Mouse (Mus musculus) CH12.LX (cell line): ENCODE measurements around the gene Olfr1364. TPM values are rescaled to one million over a fixed set of nuclear protein-coding genes. Genes with fewer than 3 reads are reported as not detected.

ENCODE experiments used
- DNase-seq: peaks from one replicate; pipeline ENCODE4 v3.0.0-alpha.2; 2013; ENCODE audit errors: extremely low read depth
- H3K27ac ChIP-seq: 2 replicates; pipeline ENCODE4 v1.5.1; 2012; ENCODE audit warnings: low read depth, mild to moderate bottlenecking, control low read depth, moderate library complexity; ENCODE audit not compliant: insufficient read depth
- H3K27me3 ChIP-seq: replicated peaks from 2 replicates; pipeline ENCODE3; 2012; ENCODE audit warnings: inconsistent platforms
- H3K36me3 ChIP-seq, 2 experiments: replicated peaks in 1 of 2; 2 replicates each; pipeline versions ENCODE3 to v1.6.1; 2012; ENCODE audit warnings: inconsistent platforms in 1 of 2, low read length in 1 of 2, mild to moderate bottlenecking in 1 of 2, mixed read lengths in 1 of 2, moderate library complexity in 1 of 2; ENCODE audit not compliant: control insufficient read depth in 1 of 2, insufficient read depth in 1 of 2
- H3K4me1 ChIP-seq, 2 experiments: 2 replicates each; pipeline ENCODE4 v1.6.1; 2012; ENCODE audit warnings: inconsistent platforms in 1 of 2, moderate library complexity in 1 of 2; ENCODE audit not compliant: insufficient read depth in 2 of 2, control insufficient read depth in 1 of 2
- H3K4me2 ChIP-seq: 2 replicates; pipeline ENCODE4 v1.6.1; 2012; ENCODE audit warnings: low read depth, mild to moderate bottlenecking, control low read depth; ENCODE audit not compliant: poor library complexity, insufficient read depth, severe bottlenecking
- H3K4me3 ChIP-seq, 3 experiments: fragments of 150-350 bp in 1 of 3; sonication (generic) in 1 of 3; replicated peaks in 1 of 3; 2 replicates each; pipeline versions ENCODE3 to v1.5.1; 2011 to 2012; ENCODE audit warnings: low read depth in 2 of 3, low read length in 2 of 3, mild to moderate bottlenecking in 2 of 3, moderate library complexity in 2 of 3, control low read depth in 1 of 3, improper control_type of control experiment in 1 of 3, inconsistent platforms in 1 of 3, mixed read lengths in 1 of 3; ENCODE audit not compliant: poor library complexity in 1 of 3
- H3K79me2 ChIP-seq: replicated peaks from 2 replicates; pipeline ENCODE4 v1.6.1; 2012; ENCODE audit warnings: mild to moderate bottlenecking, moderate library complexity; ENCODE audit not compliant: control insufficient read depth, poor library complexity, insufficient read depth, severe bottlenecking; ENCODE audit errors: extremely low read depth
- H3K9ac ChIP-seq: 2 replicates; pipeline ENCODE4 v1.6.1; 2012; ENCODE audit warnings: low read depth, mild to moderate bottlenecking, control low read depth, moderate library complexity; ENCODE audit not compliant: insufficient read depth
- H3K9me3 ChIP-seq: replicated peaks from 2 replicates; pipeline ENCODE3; 2012; ENCODE audit warnings: low read length, inconsistent platforms, mixed read lengths
- CHD1 ChIP-seq: IDR thresholded peaks from 2 replicates; pipeline ENCODE4 v1.6.1; 2012; ENCODE audit warnings: low read depth, low read length, improper control_type of control experiment, inconsistent platforms
- CHD2 ChIP-seq: IDR thresholded peaks from 2 replicates; pipeline ENCODE4 v1.6.1; 2011; ENCODE audit warnings: low read length, improper control_type of control experiment
- CTCF ChIP-seq, 2 experiments: IDR thresholded peaks in 1 of 2; conservative IDR thresholded peaks in 1 of 2; 2 replicates each; pipeline ENCODE4 v1.5.1; 2011 to 2012; ENCODE audit warnings: low read depth in 2 of 2, low read length in 2 of 2, improper control_type of control experiment in 1 of 2, inconsistent platforms in 1 of 2, mild to moderate bottlenecking in 1 of 2, moderate library complexity in 1 of 2
- ETS1 ChIP-seq: conservative IDR thresholded peaks from 2 replicates; pipeline ENCODE4 v1.6.1; 2012; ENCODE audit warnings: low read depth, mild to moderate bottlenecking, inconsistent platforms, low read length, improper control_type of control experiment, moderate library complexity
- IRF4 ChIP-seq: IDR thresholded peaks from 2 replicates; pipeline ENCODE4 v1.6.1; 2014; ENCODE audit warnings: low read depth, mild to moderate bottlenecking, inconsistent platforms, low read length, improper control_type of control experiment
- JUND ChIP-seq: conservative IDR thresholded peaks from 2 replicates; pipeline ENCODE4 v1.6.1; 2011; ENCODE audit warnings: low read depth, low read length, improper control_type of control experiment
- MAFK ChIP-seq: IDR thresholded peaks from 2 replicates; pipeline ENCODE4 v1.6.1; 2011; ENCODE audit warnings: low read length, improper control_type of control experiment; ENCODE audit not compliant: insufficient replicate concordance
- MAX ChIP-seq: IDR thresholded peaks from 2 replicates; pipeline ENCODE4 v1.6.1; 2011; ENCODE audit warnings: low read length, improper control_type of control experiment
- MAZ ChIP-seq: IDR thresholded peaks from 2 replicates; pipeline ENCODE4 v1.6.1; 2012; ENCODE audit warnings: low read depth, mild to moderate bottlenecking, inconsistent platforms, low read length, improper control_type of control experiment, moderate library complexity
- MEF2A ChIP-seq: IDR thresholded peaks from 2 replicates; pipeline ENCODE4 v1.6.1; 2014; ENCODE audit warnings: low read depth, mild to moderate bottlenecking, inconsistent platforms, low read length, improper control_type of control experiment, borderline replicate concordance
- MYC ChIP-seq: IDR thresholded peaks from 2 replicates; pipeline ENCODE4 v1.6.1; 2011; ENCODE audit warnings: low read depth, mild to moderate bottlenecking, improper control_type of control experiment, low read length
- RCOR1 ChIP-seq: conservative IDR thresholded peaks from 2 replicates; pipeline ENCODE4 v1.6.1; 2012; ENCODE audit warnings: low read depth, mild to moderate bottlenecking, inconsistent platforms, low read length, improper control_type of control experiment
- SIN3A ChIP-seq: IDR thresholded peaks from 2 replicates; pipeline ENCODE4 v1.6.1; 2012; ENCODE audit warnings: low read length, improper control_type of control experiment, inconsistent platforms
- SMC3 ChIP-seq: IDR thresholded peaks from 2 replicates; pipeline ENCODE4 v1.6.1; 2011; ENCODE audit warnings: low read depth, low read length, improper control_type of control experiment
- TBP ChIP-seq: conservative IDR thresholded peaks from 2 replicates; pipeline ENCODE4 v1.6.1; 2011; ENCODE audit warnings: low read depth, low read length, improper control_type of control experiment
- UBTF ChIP-seq: IDR thresholded peaks from 2 replicates; pipeline ENCODE4 v1.6.1; 2012; ENCODE audit warnings: low read depth, mild to moderate bottlenecking, inconsistent platforms, low read length, improper control_type of control experiment, moderate library complexity
- ZNF384 ChIP-seq: IDR thresholded peaks from 2 replicates; pipeline ENCODE4 v1.6.1; 2012; ENCODE audit warnings: low read depth, low read length, improper control_type of control experiment, inconsistent platforms
- dilution Hi-C: fragments of 300-500 bp; cut with MboI; formaldehyde crosslinking; loops from 2 replicates; pipeline ENCODE4 v1.14.3; 2020; ENCODE audit warnings: low sequenced_read_pairs; ENCODE audit not compliant: extremely low pct_unique_long_range_greater_than_20kb, extremely low pct_ligation_motif_present
- in situ Hi-C: fragments of 300-500 bp; cut with MboI; formaldehyde crosslinking; loops from 3 replicates; pipeline ENCODE4 v1.14.3; 2019; ENCODE audit warnings: low sequenced_read_pairs, low pct_ligation_motif_present, low pct_unique_long_range_greater_than_20kb, mixed read lengths
- polyA plus RNA-seq: library from polyadenylated mRNA; unstranded; fragments of >175 nt; gene quantifications from 2 replicates; pipeline ENCODE4 v1.2.1, GENCODE M21; 2012; ENCODE audit warnings: low read depth; ENCODE audit not compliant: insufficient read length
- total RNA-seq, 2 experiments: library from RNA; depleted of rRNA; stranded (reverse); fragments of 300-350 nt in 1 of 2; fragments of >200 nt in 1 of 2; gene quantifications; 2 replicates each; pipeline ENCODE4 v1.2.3; 2012 to 2014

The Olfr1364 gene
- total and polyA plus RNA-seq, 3 experiments: not detected

- dilution Hi-C loops: no loop called here
- H3K79me2 ChIP-seq: no peaks in the 10 kb centered on the region
Measured at GRCm38 (mm10) chr13:21550416-21551110, 31.0 kb downstream of the Olfr1364 start.

DNA sequence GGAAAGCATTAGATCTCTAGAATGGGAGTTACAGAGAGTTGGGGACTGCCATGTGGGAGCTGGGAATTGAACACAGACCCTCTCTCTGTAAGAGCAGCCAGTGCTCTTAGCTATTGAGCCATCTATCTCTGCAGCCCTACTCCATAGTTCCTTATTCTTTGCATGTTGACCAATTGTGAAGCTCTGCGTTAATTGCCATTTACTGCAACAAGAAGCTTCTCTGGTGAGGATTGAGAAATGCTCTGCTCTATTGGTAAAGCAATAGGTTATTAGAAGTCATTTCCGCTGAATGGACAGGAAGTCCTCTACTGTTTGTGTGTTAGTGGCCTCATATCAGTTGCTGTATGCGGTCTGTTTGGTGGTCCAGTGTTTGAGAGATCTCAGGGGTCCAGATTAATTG is 32.1 kb downstream of the Olfr1364 start:
- no peak for DNase-seq
- Histone ChIP-seq H3K9ac (no peak overlapping the region), H3K4me3 (no peak overlapping the region), H3K9me3 (no peaks in the 10 kb centered on the region), H3K36me3 (no peaks in the 10 kb centered on the region), H3K4me1 (peaks cover 0 to 4% of the 10 kb centered on the region in 2 experiments; a peak in 1 of 4 replicates), H3K27ac (no peak overlapping the region), H3K79me2 (no peaks in the 10 kb centered on the region), H3K4me2 (no peak overlapping the region), H3K27me3 (no peaks in the 10 kb centered on the region)
- in situ Hi-C loops (no loop called here), dilution Hi-C loops (no loop called here)
- no peak for TF ChIP-seq RCOR1
- TF ChIP-seq CHD2: no peak
- no peak for TF ChIP-seq JUND
- TF ChIP-seq SMC3: no peak
- no peak for TF ChIP-seq UBTF
- no peak for TF ChIP-seq MYC
- no peak for TF ChIP-seq ZNF384
- no peak for TF ChIP-seq MAZ
- no peak for TF ChIP-seq IRF4
- TF ChIP-seq MAFK: no peak
- no peak for TF ChIP-seq ETS1

More at GRCm38 (mm10) chr13:21550416-21551110, 31.0 kb downstream of the Olfr1364 start:
- no peak for DNase-seq
- no peak overlapping the region for H3K4me2 ChIP-seq
- no peaks in the 10 kb centered on the region for H3K9me3 ChIP-seq
- H3K27ac ChIP-seq: no peak overlapping the region
- no peak for TF ChIP-seq TBP
- TF ChIP-seq CHD2: no peak
- no peak for TF ChIP-seq MEF2A
- no peak for TF ChIP-seq CTCF (conservative IDR thresholded peaks at IDR 0.05 in 1 of 2, IDR thresholded peaks at IDR 0.05 in 1 of 2; ENCODE audit: low read depth in 2 of 2, low read length in 2 of 2)
- no peak for TF ChIP-seq MAX
- no peak for TF ChIP-seq SIN3A
- no peak for TF ChIP-seq CHD1
- in situ Hi-C loops: no loop called here
- H3K27me3 ChIP-seq: peaks cover under 1% of the 10 kb centered on the region
- H3K4me3 ChIP-seq: no peak overlapping the region
- H3K4me1 ChIP-seq: peaks cover 0 to 4% of the 10 kb centered on the region in 2 experiments; a peak in 1 of 4 replicates
- H3K36me3 ChIP-seq: no peaks in the 10 kb centered on the region
- H3K9ac ChIP-seq: no peak overlapping the region
